Mouse (Mus musculus) small intestine, adult 2 months (tissue): ENCODE results near the gene Hes7.

Experiments
- CTCF ChIP-seq: fragments of 200-500 bp; IDR thresholded peaks from 2 replicates; pipeline ENCODE4 v1.5.1; 2012; ENCODE audit warnings: low read depth, mild to moderate bottlenecking, control low read depth, inconsistent platforms, low read length, moderate library complexity, mixed read lengths; ENCODE audit not compliant: insufficient replicate concordance, insufficient read length; ENCODE audit errors: extremely low read depth
- POLR2A ChIP-seq: fragments of 200-500 bp; IDR thresholded peaks from 2 replicates; pipeline ENCODE4 v1.6.1; 2012; ENCODE audit warnings: low read depth, mild to moderate bottlenecking, control low read depth, inconsistent platforms, low read length, moderate library complexity

DNA sequence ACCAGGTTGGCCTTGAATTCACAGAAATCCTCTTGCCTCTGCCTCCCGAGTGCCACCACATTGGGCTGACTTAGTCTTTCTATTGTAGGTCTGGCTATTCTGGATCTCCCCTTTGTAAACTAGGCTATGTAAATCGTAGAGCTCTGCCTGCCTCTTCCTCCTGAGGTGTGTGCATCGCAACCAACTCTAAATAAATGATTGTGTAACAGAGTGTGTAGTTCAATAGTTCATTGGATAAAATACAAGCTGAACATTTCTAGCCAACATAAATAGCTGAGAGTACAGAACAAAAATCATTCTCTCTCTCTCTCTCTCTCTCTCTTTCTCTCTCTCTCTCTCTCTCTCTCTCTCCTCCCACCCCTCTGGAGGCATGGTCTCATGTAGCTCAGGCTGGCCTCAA, 5.6 kb upstream of the Hes7 start:
- no peak for TF ChIP-seq CTCF
- TF ChIP-seq POLR2A = no peak
